In genomic region chr1:51650653-51650995, GRCm38 (mm10) we compare ENCODE assay signal across 11 mouse cellular contexts.
A peak's percentile ranks its signal among the peaks of the same experiment; 100 is the strongest.
DNase-seq lines count a peak whose midpoint lies in the region; ATAC-seq and TF ChIP-seq lines count a peak whose summit lies in the region.
"Had no signal": no experiment of that assay in that cellular context is flagged by ENCODE, and none has a peak within 500 bp of the region (broad histone marks: within the 10 kb centered on the region; RNA-seq: fewer than 3 reads in every experiment).

No protein-coding gene starts in this region.

- peak overlapping the region; percentile 14; the same call in 1 of the 2 replicates for H3K4me2 ChIP-seq in forebrain, embryonic 14.5 days (ENCODE audit: low read length)
- no peak overlapping the region for H3K4me2 ChIP-seq in limb, embryonic 12.5 days
- H3K4me2 ChIP-seq in midbrain, embryonic 14.5 days (ENCODE audit: low read length) = peak overlapping the region; percentile 17; the same call in 1 of the 2 replicates
- H3K4me2 ChIP-seq in liver, embryonic 11.5 days = no peak overlapping the region

- H3K4me3 ChIP-seq in forebrain, embryonic 14.5 days (ENCODE audit: low read depth, low read length) = no peak overlapping the region
- H3K4me3 ChIP-seq in limb, embryonic 12.5 days (replicated peaks) = no peak overlapping the region
- no peak overlapping the region for H3K4me3 ChIP-seq in midbrain, embryonic 14.5 days (replicated peaks; ENCODE audit: low read depth, low read length)
- H3K4me3 ChIP-seq in liver, embryonic 11.5 days (ENCODE audit: low read depth, low read length) = no peak overlapping the region
- no peak overlapping the region for H3K4me3 ChIP-seq in layer of hippocampus, adult 2 months
- H3K4me3 ChIP-seq: megakaryocyte, embryonic 14.5 days had no signal

- H3K9ac ChIP-seq in forebrain, embryonic 14.5 days (ENCODE audit: low read length) = no peak overlapping the region
- no peak overlapping the region for H3K9ac ChIP-seq in limb, embryonic 12.5 days (replicated peaks)
- no peak overlapping the region for H3K9ac ChIP-seq in midbrain, embryonic 14.5 days (replicated peaks; ENCODE audit: low read length)
- no peak overlapping the region for H3K9ac ChIP-seq in liver, embryonic 11.5 days (ENCODE audit: low read depth, low read length)

- H3K36me3 ChIP-seq in forebrain, embryonic 14.5 days (ENCODE audit: control insufficient read depth, insufficient read depth, low read length) = no peaks in the 10 kb centered on the region
- no peaks in the 10 kb centered on the region for H3K36me3 ChIP-seq in limb, embryonic 12.5 days
- no peaks in the 10 kb centered on the region for H3K36me3 ChIP-seq in midbrain, embryonic 14.5 days (ENCODE audit: control insufficient read depth, insufficient read depth, low read length)
- H3K36me3 ChIP-seq in liver, embryonic 11.5 days (ENCODE audit: control insufficient read depth, insufficient read depth, low read length) = no peaks in the 10 kb centered on the region

- no peaks in the 10 kb centered on the region for H3K9me3 ChIP-seq in forebrain, embryonic 14.5 days (replicated peaks; ENCODE audit: control insufficient read depth, low read length)
- H3K9me3 ChIP-seq in limb, embryonic 12.5 days = no peaks in the 10 kb centered on the region
- H3K9me3 ChIP-seq in midbrain, embryonic 14.5 days (ENCODE audit: control insufficient read depth, low read length) = no peaks in the 10 kb centered on the region
- H3K9me3 ChIP-seq in liver, embryonic 11.5 days (ENCODE audit: control insufficient read depth, low read length) = no peaks in the 10 kb centered on the region
- H3K9me3 ChIP-seq: megakaryocyte, embryonic 14.5 days had no signal

- no peaks in the 10 kb centered on the region for H3K27me3 ChIP-seq in forebrain, embryonic 14.5 days (replicated peaks; ENCODE audit: control insufficient read depth, insufficient read depth, low read length)
- no peaks in the 10 kb centered on the region for H3K27me3 ChIP-seq in limb, embryonic 12.5 days
- no peaks in the 10 kb centered on the region for H3K27me3 ChIP-seq in midbrain, embryonic 14.5 days (ENCODE audit: control insufficient read depth, insufficient read depth, low read length)
- no peaks in the 10 kb centered on the region for H3K27me3 ChIP-seq in liver, embryonic 11.5 days (replicated peaks; ENCODE audit: control insufficient read depth, insufficient read depth, low read length)
- H3K27me3 ChIP-seq: megakaryocyte, embryonic 14.5 days had no signal

- DNase-seq in embryo, embryonic 10.5 days (ENCODE audit: low spot score) = peak; percentile 55
- DNase-seq in forebrain, embryonic 14.5 days (ENCODE audit: low spot score) = no peak
- peak; percentile 63 for DNase-seq in midbrain, embryonic 14.5 days
- no peak for DNase-seq in liver, embryonic 11.5 days (ENCODE audit: low spot score)
- no peak for DNase-seq in layer of hippocampus, adult 2 months (ENCODE audit: low spot score in 2 of 2)
- DNase-seq in heart, postnatal 14 days = no peak
- DNase-seq: cerebellum, adult 9-10 months had no signal

- intact Hi-C loops in heart, postnatal 14 days (cut with DNase I) = no loop called here

- WGBS in forebrain, embryonic 14.5 days = 3% methylated on average over 3 of the region's 3 CpGs
- WGBS in limb, embryonic 12.5 days = 3% methylated on average over 3 of the region's 3 CpGs
- WGBS in midbrain, embryonic 14.5 days = 14% methylated on average over 3 of the region's 3 CpGs
- 23% methylated on average over 3 of the region's 3 CpGs for WGBS in liver, embryonic 11.5 days

- peaks cover 22% of the 10 kb centered on the region for H3K4me1 ChIP-seq in forebrain, embryonic 14.5 days (ENCODE audit: control insufficient read depth, insufficient read depth, low read length)
- H3K4me1 ChIP-seq in limb, embryonic 12.5 days (replicated peaks) = peaks cover 8% of the 10 kb centered on the region
- H3K4me1 ChIP-seq in midbrain, embryonic 14.5 days (ENCODE audit: control insufficient read depth, insufficient read depth, low read length) = peaks cover 6% of the 10 kb centered on the region; the same call in 1 of the 2 replicates
- no peaks in the 10 kb centered on the region for H3K4me1 ChIP-seq in liver, embryonic 11.5 days (replicated peaks; ENCODE audit: control insufficient read depth, insufficient read depth, low read length)
- H3K4me1 ChIP-seq: megakaryocyte, embryonic 14.5 days had no signal

- peak overlapping the region; percentile 88 for H3K27ac ChIP-seq in forebrain, embryonic 14.5 days (ENCODE audit: low read depth, low read length)
- H3K27ac ChIP-seq in limb, embryonic 12.5 days = no peak overlapping the region
- peak overlapping the region; percentile 76 for H3K27ac ChIP-seq in midbrain, embryonic 14.5 days (replicated peaks; ENCODE audit: low read depth, low read length)
- no peak overlapping the region for H3K27ac ChIP-seq in liver, embryonic 11.5 days (ENCODE audit: low read depth, low read length)
- H3K27ac ChIP-seq in layer of hippocampus, adult 2 months = no peak overlapping the region

- no peak for TF ChIP-seq CTCF in layer of hippocampus, adult 2 months (conservative IDR thresholded peaks at IDR 0.05)

- ATAC-seq in forebrain, embryonic 14.5 days = peak; percentile 89
- peak; percentile 56; the same call in 1 of the 2 replicates for ATAC-seq in limb, embryonic 12.5 days (ENCODE audit: insufficient number of reproducible peaks, insufficient read depth, low FRiP score, low TSS enrichment, low read depth)
- ATAC-seq in midbrain, embryonic 14.5 days (ENCODE audit: low FRiP score, low TSS enrichment) = peak; percentile 88
- ATAC-seq in liver, embryonic 11.5 days (replicated peaks; ENCODE audit: low FRiP score) = no peak
- no peak for ATAC-seq in granulocyte monocyte progenitor cell, adult 5-6 weeks (replicated peaks; ENCODE audit: poor library complexity, severe bottlenecking)
- ATAC-seq: Patski had no signal

Comparison
In these comparisons a context has a peak if more than half of its experiments do, and no peak if none do; other contexts are left out.
1. DNase-seq: peak in embryo, embryonic 10.5 days (single experiment) and midbrain, embryonic 14.5 days (single experiment); none in forebrain, embryonic 14.5 days (single experiment), liver, embryonic 11.5 days (single experiment), layer of hippocampus, adult 2 months (0 of 2) and heart, postnatal 14 days (0 of 2).
2. ATAC-seq: peak in forebrain, embryonic 14.5 days (single experiment), limb, embryonic 12.5 days (single experiment) and midbrain, embryonic 14.5 days (single experiment); none in liver, embryonic 11.5 days (single experiment) and granulocyte monocyte progenitor cell, adult 5-6 weeks (single experiment).
3. H3K27ac ChIP-seq: peak in forebrain, embryonic 14.5 days (single experiment) and midbrain, embryonic 14.5 days (single experiment); none in limb, embryonic 12.5 days (single experiment), liver, embryonic 11.5 days (single experiment) and layer of hippocampus, adult 2 months (single experiment).
4. H3K4me2 ChIP-seq: peak in forebrain, embryonic 14.5 days (single experiment) and midbrain, embryonic 14.5 days (single experiment); none in limb, embryonic 12.5 days (single experiment) and liver, embryonic 11.5 days (single experiment).